Mouse (Mus musculus): ENCODE measurements around the gene Tmem116. TPM values are rescaled to one million over a fixed set of nuclear protein-coding genes. Genes with fewer than 3 reads are reported as not detected.

Gene Tmem116
- 2.0 and 2.6 TPM in 2 replicates for polyA plus RNA-seq (2015; fragmentation: Nextera tagmentation; extraction: Ambion mirVana)

GRCm38 (mm10) chr5:121451644-121452025 is at the start of gene Tmem116:
Tmem116 (plus strand) TSS chr5:121451893.
- H3K36me3 ChIP-seq, result peaks cover 22% of the 10 kb centered on the region
- 0% methylated on average over 17 of the region's 17 CpGs for WGBS

DNA sequence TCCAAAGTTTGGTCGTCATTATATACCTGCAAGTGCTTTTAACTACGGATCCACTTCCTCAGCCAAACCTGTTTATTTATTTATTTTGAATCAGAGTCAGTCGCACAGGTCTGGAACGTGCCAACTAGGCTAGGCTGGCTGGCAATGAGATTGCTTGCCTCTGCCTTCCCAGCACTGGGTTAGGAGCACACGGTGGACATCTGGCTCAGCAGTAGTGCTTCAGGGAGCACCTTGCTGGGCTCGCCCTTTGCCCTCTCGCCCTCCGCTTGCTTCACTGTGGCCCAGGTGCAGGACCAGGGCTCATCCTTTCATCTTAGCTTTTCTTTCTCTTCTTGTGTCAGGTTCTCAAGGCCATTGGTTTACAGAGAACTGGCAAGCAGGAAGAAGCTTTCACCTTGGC is 43.8 kb upstream of the Tmem116 start:
- no peak for ATAC-seq (ENCODE audit: low FRiP score, low read depth)

More at GRCm38 (mm10) chr5:121451644-121452025, at the start of gene Tmem116:
- Histone ChIP-seq H3K4me1 (replicated peaks) (peaks cover 27% of the 10 kb centered on the region), H3K4me2 (peak within 1 kb of the TSS; percentile 90), H3K4me3 (peak within 1 kb of the TSS; percentile 99), H3K9ac (peak within 1 kb of the TSS; percentile 97), H3K27me3 (no peaks in the 10 kb centered on the region), H3K9me3 (no peaks in the 10 kb centered on the region), H3K27ac (replicated peaks) (peak within 1 kb of the TSS; percentile 97)
- ATAC-seq (ENCODE audit: low FRiP score, low read depth), result peak; percentile 39; the same call in 1 of the 2 replicates

DNA sequence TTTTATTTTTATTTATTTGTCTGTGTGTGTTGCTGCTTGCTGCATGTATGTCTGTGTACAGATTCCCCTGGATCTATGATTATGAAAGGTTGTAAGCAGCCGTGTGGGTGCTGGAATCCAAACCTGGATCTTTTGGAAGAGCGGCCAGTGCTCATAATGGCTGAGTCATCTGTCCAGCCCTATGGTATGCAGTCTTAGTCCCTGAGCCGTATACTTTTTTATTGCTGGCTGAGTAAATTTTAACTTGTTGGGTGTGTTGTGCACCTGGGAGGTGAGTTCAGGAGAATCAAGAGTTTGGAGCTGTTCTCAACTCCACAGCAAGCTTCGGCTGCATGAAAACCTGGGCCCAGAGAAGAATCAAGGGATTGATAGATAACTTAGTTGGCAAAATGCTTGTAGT is 40.7 kb upstream of the Tmem116 start:
- no peak overlapping the region for H3K4me3 ChIP-seq
- no peak overlapping the region for H3K27ac ChIP-seq (replicated peaks)
- no peaks in the 10 kb centered on the region for H3K27me3 ChIP-seq
- H3K9me3 ChIP-seq, result no peaks in the 10 kb centered on the region
- H3K9ac ChIP-seq, result no peak overlapping the region
- peaks cover 64% of the 10 kb centered on the region for H3K36me3 ChIP-seq
- no peaks in the 10 kb centered on the region for H3K4me1 ChIP-seq (replicated peaks)
- ATAC-seq (ENCODE audit: low FRiP score, low read depth), result no peak
- no peak overlapping the region for H3K4me2 ChIP-seq
- WGBS, result 97% methylated on average over 4 of the region's 4 CpGs

More for the DNA sequence above, 43.8 kb upstream of the Tmem116 start:
- Histone ChIP-seq H3K9ac (no peak overlapping the region), H3K4me2 (no peak overlapping the region), H3K27ac (replicated peaks) (no peak overlapping the region), H3K4me3 (no peak overlapping the region), H3K4me1 (replicated peaks) (no peaks in the 10 kb centered on the region), H3K27me3 (no peaks in the 10 kb centered on the region), H3K36me3 (peaks cover 37% of the 10 kb centered on the region), H3K9me3 (no peaks in the 10 kb centered on the region)
- WGBS, result 91% methylated on average over 8 of the region's 8 CpGs

DNA sequence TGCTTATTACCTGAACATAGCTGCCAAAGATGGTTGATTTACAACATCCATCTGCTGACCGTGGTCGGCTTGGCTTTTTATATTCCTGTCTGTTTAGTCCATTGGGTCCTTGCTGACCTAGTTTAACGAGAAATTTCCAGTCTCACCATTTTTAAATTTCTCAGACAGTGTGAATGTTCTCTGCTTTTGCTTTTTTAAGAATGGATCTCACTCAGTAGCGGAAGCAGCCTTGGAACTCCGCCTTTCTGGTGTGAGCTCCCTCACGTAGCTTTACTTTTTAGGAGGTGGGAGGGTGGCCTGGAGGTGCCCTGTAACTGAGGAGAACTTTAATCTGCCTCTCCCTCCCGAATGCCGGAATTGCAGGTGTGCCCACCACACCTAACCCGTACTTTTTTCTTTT is 31.0 kb upstream of the Tmem116 start:
- no peaks in the 10 kb centered on the region for H3K27me3 ChIP-seq
- H3K4me1 ChIP-seq (replicated peaks), result no peaks in the 10 kb centered on the region
- no peaks in the 10 kb centered on the region for H3K9me3 ChIP-seq
- H3K4me3 ChIP-seq, result no peak overlapping the region
- no peak overlapping the region for H3K27ac ChIP-seq (replicated peaks)
- ATAC-seq (ENCODE audit: low FRiP score, low read depth), result no peak
- H3K9ac ChIP-seq, result no peak overlapping the region
- 94% methylated on average over 9 of the region's 9 CpGs for WGBS
- no peak overlapping the region for H3K4me2 ChIP-seq
- H3K36me3 ChIP-seq, result peaks cover 87% of the 10 kb centered on the region

DNA sequence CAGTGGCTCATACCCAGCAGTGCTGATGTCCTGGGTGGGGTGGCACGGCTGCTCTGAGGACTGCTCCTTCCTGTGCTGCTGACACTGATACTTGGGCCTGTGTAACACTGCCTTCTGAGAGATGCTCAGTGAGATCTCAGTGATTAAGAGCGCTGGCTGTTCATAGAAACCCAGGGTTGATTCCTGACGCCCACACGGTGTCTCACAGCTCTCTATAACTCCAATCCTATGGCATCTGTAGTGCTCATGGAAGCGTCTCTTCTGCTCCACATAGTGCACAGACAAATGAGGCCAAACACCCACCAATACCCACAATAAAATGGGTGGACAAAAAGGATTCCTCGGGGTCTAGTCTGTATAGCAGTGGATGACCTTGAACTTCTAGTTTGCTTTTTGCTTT is 28.9 kb upstream of the Tmem116 start:
- Histone ChIP-seq H3K9me3 (no peaks in the 10 kb centered on the region), H3K27ac (replicated peaks) (no peak overlapping the region), H3K27me3 (no peaks in the 10 kb centered on the region), H3K4me2 (no peak overlapping the region), H3K9ac (no peak overlapping the region), H3K4me3 (no peak overlapping the region), H3K4me1 (replicated peaks) (no peaks in the 10 kb centered on the region), H3K36me3 (peaks cover 86% of the 10 kb centered on the region)
- no peak for ATAC-seq (ENCODE audit: low FRiP score, low read depth)
- WGBS, result 90% methylated on average over 6 of the region's 6 CpGs

- no peak overlapping the region for H3K9ac ChIP-seq
- no peak for ATAC-seq (ENCODE audit: low FRiP score, low read depth)
- H3K4me2 ChIP-seq, result no peak overlapping the region
- H3K27me3 ChIP-seq, result no peaks in the 10 kb centered on the region
- no peaks in the 10 kb centered on the region for H3K4me1 ChIP-seq (replicated peaks)
- H3K36me3 ChIP-seq, result peaks cover 86% of the 10 kb centered on the region
- H3K4me3 ChIP-seq, result no peak overlapping the region
- 91% methylated on average over 10 of the region's 10 CpGs for WGBS
- H3K9me3 ChIP-seq, result no peaks in the 10 kb centered on the region
- H3K27ac ChIP-seq (replicated peaks), result no peak overlapping the region
These were observed 28.4 kb upstream of the Tmem116 start for GRCm38 (mm10) chr5:121423297-121423696.

DNA sequence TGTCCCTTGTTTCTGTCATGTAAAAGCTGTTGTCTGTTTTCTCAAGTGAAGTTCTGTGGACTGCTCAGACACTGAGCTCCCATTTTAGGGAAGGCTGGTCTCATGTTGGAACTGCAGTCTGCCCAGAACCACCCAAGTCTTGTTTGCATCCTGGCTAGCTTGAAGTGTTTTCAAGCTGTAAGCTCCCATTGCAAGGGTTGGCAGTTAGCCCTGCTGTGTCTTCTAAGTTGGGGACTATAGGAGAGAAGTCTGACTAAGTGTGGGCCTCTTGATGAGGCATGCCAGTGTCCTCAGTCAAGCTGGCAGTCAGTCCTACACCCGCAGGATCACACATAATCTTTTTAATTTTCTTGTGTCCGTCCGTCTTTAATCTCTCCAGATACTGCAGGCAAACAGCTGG is 22.7 kb upstream of the Tmem116 start:
- H3K9me3 ChIP-seq, result no peaks in the 10 kb centered on the region
- H3K4me2 ChIP-seq, result no peak overlapping the region
- H3K27ac ChIP-seq (replicated peaks), result no peak overlapping the region
- no peak for ATAC-seq (ENCODE audit: low FRiP score, low read depth)
- no peaks in the 10 kb centered on the region for H3K4me1 ChIP-seq (replicated peaks)
- H3K4me3 ChIP-seq, result no peak overlapping the region
- no peak overlapping the region for H3K9ac ChIP-seq
- H3K27me3 ChIP-seq, result no peaks in the 10 kb centered on the region
- 88% methylated on average over 3 of the region's 3 CpGs for WGBS
- peaks cover 92% of the 10 kb centered on the region for H3K36me3 ChIP-seq

GRCm38 (mm10) chr5:121438131-121438530 is 13.6 kb upstream of the Tmem116 start:
- 90% methylated on average over 5 of the region's 5 CpGs for WGBS

DNA sequence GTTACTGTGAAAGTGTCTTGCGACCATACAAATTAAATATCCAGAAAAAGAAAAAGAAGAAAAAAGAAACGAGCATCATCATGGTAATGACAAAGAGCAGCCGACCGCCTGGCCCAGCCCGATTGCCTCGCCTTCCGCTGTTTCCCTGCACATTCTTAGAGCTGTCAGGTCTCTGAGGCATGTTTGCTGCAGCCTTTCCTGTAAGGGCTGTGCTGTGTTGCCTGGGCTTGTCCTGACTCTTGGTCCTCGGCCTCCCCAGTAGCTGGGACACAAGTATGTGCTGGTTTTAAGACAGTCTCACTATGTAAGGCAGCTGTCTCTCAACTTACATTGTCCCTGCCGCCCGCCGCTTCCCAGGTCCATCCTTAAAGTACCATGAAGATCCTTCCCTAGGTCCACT is 12.9 kb upstream of the Tmem116 start:
- WGBS, result 93% methylated on average over 11 of the region's 11 CpGs
- no peak for ATAC-seq (ENCODE audit: low FRiP score, low read depth)
- H3K9me3 ChIP-seq, result no peaks in the 10 kb centered on the region
- H3K9ac ChIP-seq, result no peak overlapping the region
- H3K27ac ChIP-seq (replicated peaks), result no peak overlapping the region
- no peaks in the 10 kb centered on the region for H3K27me3 ChIP-seq
- no peak overlapping the region for H3K4me3 ChIP-seq
- H3K36me3 ChIP-seq, result peaks cover 85% of the 10 kb centered on the region
- no peak overlapping the region for H3K4me2 ChIP-seq
- H3K4me1 ChIP-seq (replicated peaks), result no peaks in the 10 kb centered on the region

More at GRCm38 (mm10) chr5:121438131-121438530, 13.6 kb upstream of the Tmem116 start:
- no peaks in the 10 kb centered on the region for H3K27me3 ChIP-seq
- H3K9ac ChIP-seq, result no peak overlapping the region
- no peak overlapping the region for H3K4me3 ChIP-seq
- no peaks in the 10 kb centered on the region for H3K4me1 ChIP-seq (replicated peaks)
- peaks cover 85% of the 10 kb centered on the region for H3K36me3 ChIP-seq
- H3K4me2 ChIP-seq, result no peak overlapping the region
- H3K27ac ChIP-seq (replicated peaks), result no peak overlapping the region
- no peak for ATAC-seq (ENCODE audit: low FRiP score, low read depth)
- H3K9me3 ChIP-seq, result no peaks in the 10 kb centered on the region

DNA sequence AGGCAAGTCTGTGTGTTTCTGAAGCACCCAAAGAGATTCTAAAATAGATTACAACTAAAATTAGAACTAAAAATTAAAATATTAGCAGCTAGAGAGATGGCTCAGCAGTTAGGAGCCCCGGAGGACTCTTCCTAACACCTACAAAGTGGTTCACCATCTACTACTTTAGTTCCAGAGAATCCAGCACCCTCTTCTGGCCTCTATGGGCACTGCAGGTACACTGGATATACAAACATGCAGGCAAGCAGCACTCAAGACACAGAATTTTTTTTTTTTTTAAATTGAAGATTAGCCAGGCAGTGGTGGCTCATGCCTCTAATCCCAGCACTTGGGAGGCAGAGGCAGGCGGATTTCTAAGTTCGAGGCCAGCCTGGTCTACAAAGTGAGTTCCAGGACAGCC is 8.1 kb upstream of the Tmem116 start:
- Histone ChIP-seq H3K27me3 (no peaks in the 10 kb centered on the region), H3K27ac (replicated peaks) (no peak overlapping the region), H3K9ac (no peak overlapping the region), H3K9me3 (no peaks in the 10 kb centered on the region), H3K4me2 (no peak overlapping the region), H3K36me3 (peaks cover 86% of the 10 kb centered on the region), H3K4me3 (no peak overlapping the region), H3K4me1 (replicated peaks) (no peaks in the 10 kb centered on the region)
- 97% methylated on average over 3 of the region's 3 CpGs for WGBS
- no peak for ATAC-seq (ENCODE audit: low FRiP score, low read depth)

- Histone ChIP-seq H3K4me3 (no peak overlapping the region), H3K4me2 (no peak overlapping the region), H3K4me1 (replicated peaks) (peaks cover 2% of the 10 kb centered on the region; the same call in 1 of the 2 replicates), H3K36me3 (peaks cover 77% of the 10 kb centered on the region), H3K27me3 (no peaks in the 10 kb centered on the region), H3K9me3 (no peaks in the 10 kb centered on the region), H3K9ac (no peak overlapping the region), H3K27ac (replicated peaks) (no peak overlapping the region)
- no peak for ATAC-seq (ENCODE audit: low FRiP score, low read depth)
- WGBS, result 95% methylated on average over 5 of the region's 5 CpGs
These were observed 6.8 kb upstream of the Tmem116 start for GRCm38 (mm10) chr5:121444870-121445269.

DNA sequence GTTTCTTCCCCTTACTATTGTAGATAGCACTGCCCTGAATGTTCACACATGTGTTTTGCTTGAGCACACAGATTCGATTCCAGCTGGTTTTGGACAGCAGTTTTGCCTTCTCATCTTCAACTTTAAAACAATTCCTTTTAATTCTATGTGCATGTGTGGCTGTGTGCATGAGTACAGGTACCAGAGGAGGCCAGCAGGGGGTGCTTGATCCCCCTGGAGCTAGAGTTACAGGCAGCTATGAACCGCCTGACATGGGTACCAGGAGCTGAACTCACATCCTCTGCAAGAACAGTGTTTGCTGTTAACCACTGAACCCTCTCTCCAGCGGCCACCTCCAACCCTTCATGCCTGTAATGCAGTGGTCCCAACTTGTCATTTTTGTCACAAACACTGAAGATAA is 3.2 kb upstream of the Tmem116 start:
- no peak for ATAC-seq (ENCODE audit: low FRiP score, low read depth)
- Histone ChIP-seq H3K4me1 (replicated peaks) (peaks cover 23% of the 10 kb centered on the region), H3K36me3 (peaks cover 52% of the 10 kb centered on the region), H3K9me3 (no peaks in the 10 kb centered on the region), H3K9ac (no peak overlapping the region), H3K27ac (replicated peaks) (no peak overlapping the region), H3K4me3 (no peak overlapping the region), H3K27me3 (no peaks in the 10 kb centered on the region), H3K4me2 (no peak overlapping the region)
- 95% methylated on average over 3 of the region's 3 CpGs for WGBS

GRCm38 (mm10) chr5:121449976-121450375 is 1.7 kb upstream of the Tmem116 start:
- Histone ChIP-seq H3K4me2 (no peak overlapping the region), H3K4me3 (no peak overlapping the region), H3K9ac (no peak overlapping the region), H3K27ac (replicated peaks) (no peak overlapping the region), H3K9me3 (no peaks in the 10 kb centered on the region), H3K4me1 (replicated peaks) (peaks cover 27% of the 10 kb centered on the region), H3K27me3 (no peaks in the 10 kb centered on the region), H3K36me3 (peaks cover 38% of the 10 kb centered on the region)
- 68% methylated on average over 6 of the region's 6 CpGs for WGBS
- no peak for ATAC-seq (ENCODE audit: low FRiP score, low read depth)

Measured in hindbrain, embryonic 15.5 days (tissue).